Mouse (Mus musculus): Measurements from ENCODE around the gene Plcl2.

DNA sequence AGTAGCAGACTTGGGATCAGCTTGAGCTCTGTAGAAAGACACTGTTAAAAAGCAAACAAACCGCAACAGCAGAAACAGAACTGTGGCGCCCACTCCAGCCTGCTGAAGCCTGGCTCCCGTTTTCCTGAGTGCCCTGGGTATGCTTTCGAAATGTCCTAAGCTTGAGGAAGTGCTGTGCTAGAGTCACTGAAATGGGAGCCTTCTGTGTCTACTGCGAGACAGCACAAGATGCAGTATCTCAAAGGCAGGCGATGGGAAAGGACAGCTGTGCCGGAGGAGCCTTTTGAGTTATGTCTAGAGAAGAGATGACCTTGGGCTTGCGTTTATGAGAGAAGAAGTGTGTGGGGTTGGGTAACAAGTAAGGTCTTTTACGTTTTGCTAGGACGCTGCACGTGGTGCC lies 166.0 kb downstream of the Plcl2 start:
- TF ChIP-seq CTCF (IDR thresholded peaks at IDR 0.05; ENCODE audit: extremely low read depth, insufficient read length, insufficient replicate concordance, low read depth, low read length) (no peak), POLR2A (IDR thresholded peaks at IDR 0.05; ENCODE audit: low read depth, low read length) (no peak)

Measured in small intestine, adult 2 months (tissue).